Mouse (Mus musculus): Measurements from ENCODE around the gene Kcnq1. TPM values are rescaled to one million over a fixed set of nuclear protein-coding genes. Genes with fewer than 3 reads are reported as not detected.

Kcnq1 gene
- polyA plus RNA-seq, 1 experiment from 2014 or later = 9.6 TPM

- H3K9ac ChIP-seq (ENCODE audit: low read length) = no peak overlapping the region
- WGBS = 17% methylated on average over 1 of the region's 1 CpGs
- no peaks in the 10 kb centered on the region for H3K36me3 ChIP-seq (ENCODE audit: control insufficient read depth, insufficient read depth, low read length)
- no peaks in the 10 kb centered on the region for H3K9me3 ChIP-seq (ENCODE audit: control insufficient read depth, low read length)
- H3K4me1 ChIP-seq (replicated peaks; ENCODE audit: control insufficient read depth, insufficient read depth, low read length) = peaks cover 24% of the 10 kb centered on the region
- H3K27me3 ChIP-seq (ENCODE audit: control insufficient read depth, insufficient read depth, low read depth, low read length) = no peaks in the 10 kb centered on the region
- peak overlapping the region; percentile 77 for H3K27ac ChIP-seq (ENCODE audit: low read length)
- H3K4me3 ChIP-seq (ENCODE audit: low read length) = no peak overlapping the region
- H3K4me2 ChIP-seq (ENCODE audit: low read depth, low read length) = no peak overlapping the region
- peak; percentile 43; the same call in 1 of the 2 replicates for ATAC-seq (ENCODE audit: low read depth)
Measured at GRCm38 (mm10) chr7:143119407-143119806, 13.2 kb downstream of the Kcnq1 start.

GRCm38 (mm10) chr7:143119826-143120225 is 13.7 kb downstream of the Kcnq1 start:
- Histone ChIP-seq H3K9me3 (ENCODE audit: control insufficient read depth, low read length) (no peaks in the 10 kb centered on the region), H3K4me1 (replicated peaks; ENCODE audit: control insufficient read depth, insufficient read depth, low read length) (peaks cover 28% of the 10 kb centered on the region), H3K27me3 (ENCODE audit: control insufficient read depth, insufficient read depth, low read depth, low read length) (no peaks in the 10 kb centered on the region), H3K27ac (ENCODE audit: low read length) (peak overlapping the region; percentile 77), H3K9ac (ENCODE audit: low read length) (no peak overlapping the region), H3K36me3 (ENCODE audit: control insufficient read depth, insufficient read depth, low read length) (no peaks in the 10 kb centered on the region), H3K4me3 (ENCODE audit: low read length) (no peak overlapping the region), H3K4me2 (ENCODE audit: low read depth, low read length) (no peak overlapping the region)
- 72% methylated on average over 3 of the region's 3 CpGs for WGBS
- ATAC-seq (ENCODE audit: low read depth) = no peak

GRCm38 (mm10) chr7:143122191-143122590 is 16.0 kb downstream of the Kcnq1 start:
- H3K27me3 ChIP-seq (ENCODE audit: control insufficient read depth, insufficient read depth, low read depth, low read length) = no peaks in the 10 kb centered on the region
- peak; percentile 21 for ATAC-seq (ENCODE audit: low read depth)
- H3K4me1 ChIP-seq (replicated peaks; ENCODE audit: control insufficient read depth, insufficient read depth, low read length) = peaks cover 29% of the 10 kb centered on the region
- peak overlapping the region; percentile 14 for H3K27ac ChIP-seq (ENCODE audit: low read length)
- no peak overlapping the region for H3K4me2 ChIP-seq (ENCODE audit: low read depth, low read length)
- H3K4me3 ChIP-seq (ENCODE audit: low read length) = no peak overlapping the region
- peak overlapping the region; percentile 13; the same call in 1 of the 2 replicates for H3K9ac ChIP-seq (ENCODE audit: low read length)
- no peaks in the 10 kb centered on the region for H3K36me3 ChIP-seq (ENCODE audit: control insufficient read depth, insufficient read depth, low read length)
- no peaks in the 10 kb centered on the region for H3K9me3 ChIP-seq (ENCODE audit: control insufficient read depth, low read length)
- 52% methylated on average over 5 of the region's 5 CpGs for WGBS

GRCm38 (mm10) chr7:143123876-143124669 is 17.9 kb downstream of the Kcnq1 start:
- Histone ChIP-seq H3K27ac (ENCODE audit: low read length) (peak overlapping the region; percentile 86), H3K4me2 (ENCODE audit: low read depth, low read length) (no peak overlapping the region), H3K4me1 (replicated peaks; ENCODE audit: control insufficient read depth, insufficient read depth, low read length) (peaks cover 29% of the 10 kb centered on the region), H3K9me3 (ENCODE audit: control insufficient read depth, low read length) (no peaks in the 10 kb centered on the region), H3K4me3 (ENCODE audit: low read length) (no peak overlapping the region), H3K27me3 (ENCODE audit: control insufficient read depth, insufficient read depth, low read depth, low read length) (no peaks in the 10 kb centered on the region), H3K9ac (ENCODE audit: low read length) (peak overlapping the region; percentile 16; the same call in 1 of the 2 replicates), H3K36me3 (ENCODE audit: control insufficient read depth, insufficient read depth, low read length) (no peaks in the 10 kb centered on the region)
- peak; percentile 87 for ATAC-seq (ENCODE audit: low read depth)
- 10% methylated on average over 6 of the region's 6 CpGs for WGBS

GRCm38 (mm10) chr7:143124902-143125301 is 18.7 kb downstream of the Kcnq1 start:
- Histone ChIP-seq H3K36me3 (ENCODE audit: control insufficient read depth, insufficient read depth, low read length) (no peaks in the 10 kb centered on the region), H3K4me1 (replicated peaks; ENCODE audit: control insufficient read depth, insufficient read depth, low read length) (peaks cover 20% of the 10 kb centered on the region), H3K27ac (ENCODE audit: low read length) (peak overlapping the region; percentile 86), H3K4me3 (ENCODE audit: low read length) (no peak overlapping the region), H3K9me3 (ENCODE audit: control insufficient read depth, low read length) (no peaks in the 10 kb centered on the region), H3K27me3 (ENCODE audit: control insufficient read depth, insufficient read depth, low read depth, low read length) (no peaks in the 10 kb centered on the region), H3K4me2 (ENCODE audit: low read depth, low read length) (no peak overlapping the region), H3K9ac (ENCODE audit: low read length) (no peak overlapping the region)
- ATAC-seq (ENCODE audit: low read depth) = no peak
- WGBS = 60% methylated on average over 3 of the region's 3 CpGs

- Histone ChIP-seq H3K9ac (ENCODE audit: low read length) (no peak overlapping the region), H3K4me1 (replicated peaks; ENCODE audit: control insufficient read depth, insufficient read depth, low read length) (no peaks in the 10 kb centered on the region), H3K36me3 (ENCODE audit: control insufficient read depth, insufficient read depth, low read length) (no peaks in the 10 kb centered on the region), H3K4me3 (ENCODE audit: low read length) (no peak overlapping the region), H3K27ac (ENCODE audit: low read length) (no peak overlapping the region), H3K4me2 (ENCODE audit: low read depth, low read length) (no peak overlapping the region), H3K27me3 (ENCODE audit: control insufficient read depth, insufficient read depth, low read depth, low read length) (no peaks in the 10 kb centered on the region), H3K9me3 (ENCODE audit: control insufficient read depth, low read length) (no peaks in the 10 kb centered on the region)
- ATAC-seq (ENCODE audit: low read depth) = no peak
- 73% methylated on average over 5 of the region's 5 CpGs for WGBS
Measured at GRCm38 (mm10) chr7:143132815-143133214, 26.7 kb downstream of the Kcnq1 start.

- Histone ChIP-seq H3K9ac (ENCODE audit: low read length) (no peak overlapping the region), H3K4me3 (ENCODE audit: low read length) (no peak overlapping the region), H3K27me3 (ENCODE audit: control insufficient read depth, insufficient read depth, low read depth, low read length) (no peaks in the 10 kb centered on the region), H3K4me1 (replicated peaks; ENCODE audit: control insufficient read depth, insufficient read depth, low read length) (no peaks in the 10 kb centered on the region), H3K4me2 (ENCODE audit: low read depth, low read length) (no peak overlapping the region), H3K36me3 (ENCODE audit: control insufficient read depth, insufficient read depth, low read length) (no peaks in the 10 kb centered on the region), H3K9me3 (ENCODE audit: control insufficient read depth, low read length) (no peaks in the 10 kb centered on the region), H3K27ac (ENCODE audit: low read length) (no peak overlapping the region)
- no peak for ATAC-seq (ENCODE audit: low read depth)
- 52% methylated on average over 2 of the region's 2 CpGs for WGBS
Measured at GRCm38 (mm10) chr7:143136125-143136524, 30.0 kb downstream of the Kcnq1 start.

GRCm38 (mm10) chr7:143136561-143136960 is 30.4 kb downstream of the Kcnq1 start:
- H3K9me3 ChIP-seq (ENCODE audit: control insufficient read depth, low read length) = no peaks in the 10 kb centered on the region
- H3K27me3 ChIP-seq (ENCODE audit: control insufficient read depth, insufficient read depth, low read depth, low read length) = no peaks in the 10 kb centered on the region
- no peak overlapping the region for H3K4me3 ChIP-seq (ENCODE audit: low read length)
- ATAC-seq (ENCODE audit: low read depth) = peak; percentile 15; the same call in 1 of the 2 replicates
- H3K36me3 ChIP-seq (ENCODE audit: control insufficient read depth, insufficient read depth, low read length) = no peaks in the 10 kb centered on the region
- WGBS = 39% methylated on average over 5 of the region's 5 CpGs
- no peak overlapping the region for H3K27ac ChIP-seq (ENCODE audit: low read length)
- H3K4me2 ChIP-seq (ENCODE audit: low read depth, low read length) = no peak overlapping the region
- no peak overlapping the region for H3K9ac ChIP-seq (ENCODE audit: low read length)
- H3K4me1 ChIP-seq (replicated peaks; ENCODE audit: control insufficient read depth, insufficient read depth, low read length) = no peaks in the 10 kb centered on the region

- Histone ChIP-seq H3K4me2 (ENCODE audit: low read depth, low read length) (no peak overlapping the region), H3K4me3 (ENCODE audit: low read length) (no peak overlapping the region), H3K27ac (ENCODE audit: low read length) (no peak overlapping the region), H3K36me3 (ENCODE audit: control insufficient read depth, insufficient read depth, low read length) (no peaks in the 10 kb centered on the region), H3K9ac (ENCODE audit: low read length) (no peak overlapping the region), H3K27me3 (ENCODE audit: control insufficient read depth, insufficient read depth, low read depth, low read length) (no peaks in the 10 kb centered on the region), H3K4me1 (replicated peaks; ENCODE audit: control insufficient read depth, insufficient read depth, low read length) (no peaks in the 10 kb centered on the region), H3K9me3 (ENCODE audit: control insufficient read depth, low read length) (no peaks in the 10 kb centered on the region)
- no peak for ATAC-seq (ENCODE audit: low read depth)
- 30% methylated on average over 1 of the region's 1 CpGs for WGBS
Measured at GRCm38 (mm10) chr7:143138789-143139188, 32.6 kb downstream of the Kcnq1 start.

All from lung, embryonic 16.5 days (tissue).